Mouse (Mus musculus) kidney, adult 2 months (tissue): ENCODE results near the gene Crocc. TPM values are rescaled to one million over a fixed set of nuclear protein-coding genes. Genes with fewer than 3 reads are reported as not detected.

Experiments used
- DNase-seq: peaks from one replicate; pipeline ENCODE4 v3.0.0; 2021
- H3K27ac ChIP-seq: fragments of 200-500 bp; 2 replicates; pipeline ENCODE4 v1.5.1; 2012; ENCODE audit warnings: low read depth, low read length, control low read depth, inconsistent platforms; ENCODE audit not compliant: insufficient read depth
- H3K27me3 ChIP-seq: fragments of 200-500 bp; replicated peaks from 2 replicates; pipeline ENCODE4 v1.6.1; 2012; ENCODE audit warnings: mild to moderate bottlenecking, moderate library complexity, low read length, inconsistent platforms; ENCODE audit not compliant: control insufficient read depth, insufficient read depth
- H3K36me3 ChIP-seq: fragments of 200-500 bp; 2 replicates; pipeline ENCODE4 v1.6.1; 2012; ENCODE audit warnings: mild to moderate bottlenecking, moderate library complexity, low read length, inconsistent platforms; ENCODE audit not compliant: control insufficient read depth, insufficient read depth
- H3K4me1 ChIP-seq: fragments of 200-500 bp; 2 replicates; pipeline ENCODE4 v1.6.1; 2011; ENCODE audit warnings: low read length; ENCODE audit not compliant: control insufficient read depth, insufficient read depth
- H3K4me3 ChIP-seq: fragments of 200-500 bp; 2 replicates; pipeline ENCODE4 v1.5.1; 2011; ENCODE audit warnings: mild to moderate bottlenecking, low read depth, low read length, control low read depth; ENCODE audit not compliant: insufficient read depth
- CTCF ChIP-seq: fragments of 200-500 bp; conservative IDR thresholded peaks from 2 replicates; pipeline ENCODE4 v1.5.1; 2011; ENCODE audit warnings: low read depth, mild to moderate bottlenecking, control low read depth, low read length, moderate library complexity, mixed read lengths; ENCODE audit not compliant: insufficient read depth, insufficient read length
- POLR2A ChIP-seq: fragments of 200-500 bp; IDR thresholded peaks from one replicate; pipeline ENCODE4 v1.6.1; 2011; ENCODE audit warnings: low read depth, low read length, control low read depth
- WGBS: fragments of 180-500 bp; shearing (Covaris S2); methylation state at CpG from one replicate; pipeline ENCODE4 v1.1.7; 2018; 5-methylcytosine and 5-hydroxymethylcytosine counted together
- polyA plus RNA-seq: library from polyadenylated mRNA; depleted of rRNA; stranded (reverse); fragments of >200 nt; gene quantifications from 2 replicates; pipeline ENCODE4 v1.2.3, GENCODE M21; 2012

Gene Crocc
- polyA plus RNA-seq, 1 experiment = 34.7 TPM

DNA sequence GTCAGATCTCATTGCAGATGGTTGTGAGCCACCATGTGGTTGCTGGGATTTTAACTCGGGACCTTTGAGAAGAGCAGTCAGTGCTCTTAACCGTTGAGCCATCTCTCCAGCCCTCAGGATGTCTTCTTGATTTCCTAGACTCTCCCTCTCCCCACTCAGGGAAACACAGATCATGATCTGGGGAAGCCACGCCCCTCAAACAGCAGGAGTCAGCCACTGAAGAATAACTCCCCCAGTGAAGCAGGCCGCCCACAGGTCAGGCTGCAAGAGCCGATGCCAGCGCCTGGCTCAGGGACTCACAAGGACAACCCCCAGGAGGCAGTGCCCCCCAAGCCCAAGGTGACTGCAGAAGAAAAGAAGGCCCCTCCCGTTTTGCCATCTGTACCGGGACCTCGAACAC, 36.4 kb upstream of the Crocc start:
- H3K36me3 ChIP-seq = no peaks in the 10 kb centered on the region

DNA sequence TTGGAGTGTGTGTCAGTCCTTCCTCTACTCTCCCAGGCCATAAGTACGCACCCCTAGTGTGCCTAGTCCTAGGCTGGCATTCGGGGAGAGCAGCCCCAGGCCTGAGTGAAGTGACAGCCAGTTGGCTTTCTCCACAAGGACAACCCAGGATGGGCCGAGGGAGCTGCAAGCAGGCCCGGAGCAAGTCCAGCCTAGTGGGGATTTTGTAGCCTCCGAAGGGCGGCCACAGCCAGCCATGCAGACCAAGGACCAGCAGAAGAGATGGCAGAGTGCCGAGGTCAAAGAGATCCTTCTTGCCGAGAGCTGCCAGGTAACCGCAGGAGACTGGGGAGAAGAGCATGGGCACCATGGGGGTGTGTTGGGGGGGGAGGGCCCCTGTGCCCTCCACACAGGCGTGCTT, 34.7 kb upstream of the Crocc start:
- 77% methylated on average over 10 of the region's 10 CpGs for WGBS
- no peaks in the 10 kb centered on the region for H3K27me3 ChIP-seq
- no peak overlapping the region for H3K4me3 ChIP-seq
- no peaks in the 10 kb centered on the region for H3K36me3 ChIP-seq
- no peak overlapping the region for H3K27ac ChIP-seq
- H3K4me1 ChIP-seq = no peaks in the 10 kb centered on the region
- peak; percentile 63 for DNase-seq
- TF ChIP-seq CTCF = no peak
- TF ChIP-seq POLR2A = no peak

More for the DNA sequence above, 36.4 kb upstream of the Crocc start:
- no peak overlapping the region for H3K27ac ChIP-seq
- no peak overlapping the region for H3K4me3 ChIP-seq
- 11% methylated on average over 9 of the region's 9 CpGs for WGBS
- no peak for DNase-seq
- H3K4me1 ChIP-seq = no peaks in the 10 kb centered on the region
- TF ChIP-seq CTCF (no peak), POLR2A (no peak)
- H3K27me3 ChIP-seq = no peaks in the 10 kb centered on the region

DNA sequence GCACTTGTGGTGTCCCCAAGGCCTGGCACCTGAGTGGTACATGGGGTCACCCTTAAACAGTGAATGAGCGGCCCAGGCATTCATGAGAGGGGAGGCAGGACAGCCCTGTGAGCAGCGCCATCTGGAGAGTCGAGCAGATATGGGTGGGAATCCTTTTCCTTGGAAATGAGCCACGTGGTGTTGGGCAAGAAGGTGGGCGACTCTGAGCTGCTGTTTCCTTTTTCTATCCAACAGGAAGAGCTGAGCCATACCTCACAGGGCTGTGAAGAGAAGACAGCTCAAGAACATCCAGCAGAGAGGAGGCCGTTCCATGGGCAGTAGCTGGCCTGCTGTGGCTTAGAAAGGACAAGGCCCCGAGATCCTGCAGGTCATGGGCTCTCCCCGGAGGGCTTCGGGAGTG, 28.4 kb upstream of the Crocc start:
- DNase-seq = no peak
- Histone ChIP-seq H3K4me3 (no peak overlapping the region), H3K36me3 (no peaks in the 10 kb centered on the region), H3K27ac (no peak overlapping the region), H3K27me3 (no peaks in the 10 kb centered on the region), H3K4me1 (no peaks in the 10 kb centered on the region; the same call in 1 of the 2 replicates)
- WGBS = 60% methylated on average over 9 of the region's 9 CpGs
- TF ChIP-seq CTCF (no peak), POLR2A (no peak)

DNA sequence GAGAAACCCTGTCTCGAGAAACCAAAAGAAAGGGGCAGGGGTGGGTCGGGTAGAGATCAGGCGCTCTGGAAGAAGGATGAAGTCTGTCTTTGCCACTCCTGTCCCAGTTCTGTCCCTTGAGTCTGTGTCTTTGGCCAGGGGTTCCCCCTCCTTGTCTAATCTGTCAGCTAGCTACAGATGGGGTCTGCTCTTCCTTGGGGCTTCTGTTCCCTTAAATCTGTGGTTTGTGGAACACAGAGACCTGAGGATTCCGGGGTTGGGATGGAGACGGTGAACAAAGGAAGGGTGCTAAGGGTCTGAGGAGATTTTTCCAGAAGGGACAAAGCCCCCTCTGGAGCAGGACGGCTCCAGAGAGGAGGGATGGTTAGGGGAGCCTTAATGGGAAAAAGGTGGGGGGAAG, 27.7 kb upstream of the Crocc start, which contains the start of gene Spata21:
Gene Spata21 (plus strand): TSS at position 301 of the 400 bp plus-strand sequence.
- Histone ChIP-seq H3K36me3 (no peaks in the 10 kb centered on the region), H3K27me3 (no peaks in the 10 kb centered on the region), H3K27ac (no peak within 1 kb of the TSS), H3K4me3 (no peak within 1 kb of the TSS), H3K4me1 (no peaks in the 10 kb centered on the region; the same call in 1 of the 2 replicates)
- no peak for TF ChIP-seq POLR2A
- no peak for DNase-seq
- 86% methylated on average over 6 of the region's 6 CpGs for WGBS

DNA sequence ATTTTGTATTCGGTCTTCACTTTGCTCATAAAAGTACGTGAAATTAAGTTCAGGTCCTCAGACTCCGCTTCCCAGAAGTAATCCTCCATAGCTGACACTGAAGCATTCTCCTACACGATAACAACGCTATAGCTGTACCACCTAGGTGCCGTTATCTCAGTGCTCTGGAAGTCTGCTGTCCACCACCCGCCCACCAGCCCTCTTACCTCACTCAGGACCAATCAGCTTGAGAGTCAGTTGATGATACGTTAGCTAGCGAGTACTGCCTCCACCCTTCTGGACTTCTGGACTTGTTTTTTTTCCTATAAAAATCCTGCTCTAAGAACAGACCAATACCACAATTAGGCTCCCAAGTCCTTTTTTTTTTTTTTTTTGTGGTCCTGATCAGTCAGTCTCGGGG, 26.5 kb upstream of the Crocc start:
- Histone ChIP-seq H3K27me3 (no peaks in the 10 kb centered on the region), H3K27ac (no peak overlapping the region), H3K36me3 (no peaks in the 10 kb centered on the region), H3K4me1 (no peaks in the 10 kb centered on the region; the same call in 1 of the 2 replicates), H3K4me3 (no peak overlapping the region)
- DNase-seq = no peak
- WGBS = 71% methylated on average over 10 of the region's 10 CpGs
- TF ChIP-seq CTCF = no peak
- TF ChIP-seq POLR2A = no peak

DNA sequence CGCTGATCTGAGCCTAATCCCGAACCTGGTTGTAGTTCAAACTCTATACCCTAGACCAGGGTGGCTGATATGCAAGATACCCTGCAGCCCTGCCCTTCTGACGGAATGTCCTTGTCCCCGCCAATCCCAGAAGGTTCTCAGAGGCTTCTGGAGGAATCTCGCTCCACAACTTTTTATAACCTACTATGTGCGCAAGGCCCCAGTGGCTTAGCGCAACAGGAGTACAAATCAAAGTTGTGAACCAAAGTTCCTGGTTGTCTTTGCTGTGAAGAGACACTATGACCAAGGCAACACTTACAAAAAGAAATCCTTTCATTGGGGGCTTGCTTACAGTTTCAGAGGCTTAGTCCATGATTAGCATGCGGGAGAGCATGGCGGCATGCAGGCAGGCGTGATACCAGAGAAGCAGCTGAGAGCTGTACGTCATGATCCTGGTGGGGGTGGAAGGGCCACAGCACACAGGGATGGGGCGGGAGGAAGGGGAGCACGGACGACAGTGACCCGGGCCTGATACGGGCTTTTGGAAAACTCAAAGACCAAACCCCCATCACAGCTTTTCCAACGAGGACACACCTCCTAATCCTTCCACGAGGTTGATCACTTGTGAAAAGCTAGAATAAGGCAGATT, 18.3 kb upstream of the Crocc start:
- DNase-seq = no peak
- Histone ChIP-seq H3K36me3 (no peaks in the 10 kb centered on the region), H3K27ac (no peak overlapping the region), H3K4me3 (no peak overlapping the region), H3K4me1 (peaks cover 8% of the 10 kb centered on the region; the same call in 1 of the 2 replicates), H3K27me3 (no peaks in the 10 kb centered on the region)
- WGBS = 72% methylated on average over 18 of the region's 18 CpGs
- TF ChIP-seq POLR2A = no peak

DNA sequence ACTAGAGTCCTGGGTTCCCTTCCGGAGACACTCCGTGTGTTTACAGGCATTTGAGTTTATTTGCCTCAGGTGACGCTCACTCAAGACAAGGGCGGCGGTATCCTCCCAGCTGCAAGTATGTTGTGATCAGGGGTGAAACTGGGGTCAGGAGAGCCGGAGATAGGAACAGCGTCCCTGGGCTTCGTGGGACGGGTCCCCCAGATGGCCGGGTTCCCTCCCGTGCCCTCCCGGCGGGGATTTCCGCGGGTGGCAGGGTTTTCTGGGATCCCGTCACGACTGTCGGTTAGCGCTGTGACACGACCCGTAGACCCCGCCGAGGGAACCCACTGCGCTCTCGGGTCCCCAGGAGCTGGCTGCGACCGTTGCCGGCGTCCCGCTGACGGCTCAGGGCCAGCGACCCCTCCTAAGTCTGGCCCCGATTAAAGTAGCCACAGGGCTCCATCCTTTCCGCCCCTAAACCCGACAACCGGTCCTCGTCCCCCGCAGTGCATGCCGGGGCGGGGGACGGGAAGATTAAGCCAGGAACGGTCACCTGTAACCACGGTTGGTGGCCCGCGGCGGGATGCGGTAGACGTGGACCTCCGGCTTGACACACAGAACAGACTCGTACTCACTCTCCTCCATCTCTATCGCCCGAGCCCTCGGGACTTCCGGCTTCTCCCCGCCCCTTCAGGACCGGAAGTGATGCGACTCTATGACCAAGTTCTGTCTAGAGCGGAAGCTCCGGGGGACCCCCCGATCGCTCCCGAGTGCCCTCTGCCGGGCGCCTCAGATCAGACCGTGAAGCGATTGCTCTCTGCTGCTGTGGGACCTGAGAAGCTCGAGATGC, 17.5 kb upstream of the Crocc start, which contains the start of gene Necap2:
Gene Necap2 (minus strand): TSS at position 677 of the 829 bp plus-strand sequence.
- TF ChIP-seq POLR2A = peak; percentile 89
- peak; percentile 65 for TF ChIP-seq CTCF
- no peaks in the 10 kb centered on the region for H3K27me3 ChIP-seq
- peak; percentile 97 for DNase-seq
- under 1% methylated on average over 67 of the region's 67 CpGs for WGBS
- H3K4me1 ChIP-seq = peaks cover 8% of the 10 kb centered on the region; the same call in 1 of the 2 replicates
- H3K36me3 ChIP-seq = no peaks in the 10 kb centered on the region
- peak within 1 kb of the TSS; percentile 81 for H3K4me3 ChIP-seq
- H3K27ac ChIP-seq = no peak within 1 kb of the TSS; the same call in 1 of the 2 replicates
